Mouse (Mus musculus) heart, adult 8-10 months (tissue): ENCODE data around the gene D930020B18Rik. TPM values are rescaled to one million over a fixed set of nuclear protein-coding genes. Genes with fewer than 3 reads are reported as not detected.

Experiments used
- DNase-seq: peaks from one replicate; pipeline ENCODE4 v3.0.0; 2022; ENCODE audit warnings: low spot score
- microRNA-seq: library from miRNA; unstranded; fragments of <30 nt; microRNA quantifications from one replicate; pipeline ENCODE4 v1.2.0, GENCODE M21; 2022
- total RNA-seq, 4 experiments: library from RNA; stranded (reverse); gene quantifications; 2 replicates each; pipeline ENCODE4 v1.2.4; 2022

Gene D930020B18Rik
- total RNA-seq, 4 experiments from 2014 or later, result not detected

GRCm38 (mm10) chr10:121703619-121704018, 62.2 kb downstream of the D930020B18Rik start:
- DNase-seq, result peak; percentile 62

- no peak for DNase-seq
Observed at GRCm38 (mm10) chr10:121704871-121705270, 63.5 kb downstream of the D930020B18Rik start.

GRCm38 (mm10) chr10:121705399-121706163, 64.2 kb downstream of the D930020B18Rik start:
- DNase-seq, result no peak

- no peak for DNase-seq
Observed at GRCm38 (mm10) chr10:121716862-121717261, 75.5 kb downstream of the D930020B18Rik start.

- no peak for DNase-seq
Observed at GRCm38 (mm10) chr10:121718896-121719585, 77.7 kb downstream of the D930020B18Rik start.

- no peak for DNase-seq
Observed at GRCm38 (mm10) chr10:121720701-121721100, 79.3 kb downstream of the D930020B18Rik start.

- no peak for DNase-seq
Observed at GRCm38 (mm10) chr10:121726505-121726904, 85.1 kb downstream of the D930020B18Rik start.

- DNase-seq, result no peak
Observed at GRCm38 (mm10) chr10:121727151-121727550, 85.8 kb downstream of the D930020B18Rik start.

- DNase-seq, result no peak
Observed at GRCm38 (mm10) chr10:121728226-121728625, 86.8 kb downstream of the D930020B18Rik start.

GRCm38 (mm10) chr10:121731048-121731725, 89.8 kb downstream of the D930020B18Rik start:
- no peak for DNase-seq

GRCm38 (mm10) chr10:121732542-121732941, 91.2 kb downstream of the D930020B18Rik start:
- no peak for DNase-seq

GRCm38 (mm10) chr10:121737256-121737655, 95.9 kb downstream of the D930020B18Rik start:
- DNase-seq, result no peak

GRCm38 (mm10) chr10:121739548-121740505, 98.4 kb downstream of the D930020B18Rik start, which contains the start of gene BC048403:
Gene BC048403, plus strand, starts transcription at chr10:121739937.
- DNase-seq, result peak; percentile 80

- DNase-seq, result no peak
Observed at GRCm38 (mm10) chr10:121742336-121742735, 100.9 kb downstream of the D930020B18Rik start.

Small RNA genes within 50 kb of the gene (microRNA-seq; reads per million reads assigned to microRNA genes)
- not detected for gene Gm24330

Other genes with a start within 250 kb of the D930020B18Rik start
- gene Rassf3, start 165.2 kb upstream of the D930020B18Rik start, total RNA-seq, result 100 to 1,000 TPM; 131 to 151 (median 141) TPM
- 10 to 100 TPM; 12.0 to 17.2 (median 16.2) TPM for gene Tbk1, start 54.8 kb upstream of the D930020B18Rik start, total RNA-seq
- gene Xpot, start 15.3 kb upstream of the D930020B18Rik start, total RNA-seq, result 10 to 100 TPM; 29.2 to 31.6 (median 31.1) TPM
- gene BC048403, start 98.3 kb downstream of the D930020B18Rik start, total RNA-seq, result 1 to 10 TPM; 1.5 to 2.0 (median 1.8) TPM